Mouse (Mus musculus) MEL (cell line): ENCODE measurements around the gene Rbms3.

ENCODE experiments used
- CHD1 ChIP-seq: IDR thresholded peaks from 2 replicates; pipeline ENCODE4 v1.6.1; 2012; ENCODE audit warnings: low read depth, mild to moderate bottlenecking, inconsistent platforms, low read length, improper control_type of control experiment
- CHD2 ChIP-seq: IDR thresholded peaks from 2 replicates; pipeline ENCODE4 v1.6.1; 2011; ENCODE audit warnings: low read length, improper control_type of control experiment
- CTCF ChIP-seq, 3 experiments: IDR thresholded peaks in 2 of 3; conservative IDR thresholded peaks in 1 of 3; 2 replicates each; pipeline ENCODE4 v1.5.1; 2011 to 2012; ENCODE audit warnings: low read length in 3 of 3, low read depth in 2 of 3, mild to moderate bottlenecking in 2 of 3, improper control_type of control experiment in 1 of 3, inconsistent platforms in 1 of 3, mixed read lengths in 1 of 3, moderate library complexity in 1 of 3; ENCODE audit not compliant: control insufficient read depth in 1 of 3, insufficient read depth in 1 of 3, poor library complexity in 1 of 3, severe bottlenecking in 1 of 3
- GATA1 ChIP-seq: IDR thresholded peaks from 2 replicates; pipeline ENCODE4 v1.6.1; 2011; ENCODE audit warnings: low read depth, low read length, improper control_type of control experiment
- JUND ChIP-seq: IDR thresholded peaks from 2 replicates; pipeline ENCODE4 v1.6.1; 2011; ENCODE audit warnings: low read depth, mild to moderate bottlenecking, improper control_type of control experiment, low read length
- NRF1 ChIP-seq: IDR thresholded peaks from 2 replicates; pipeline ENCODE4 v1.6.1; 2014; ENCODE audit warnings: low read depth, mild to moderate bottlenecking, inconsistent platforms, low read length, improper control_type of control experiment, moderate library complexity; ENCODE audit not compliant: poor library complexity, insufficient read depth, severe bottlenecking
- POLR2A ChIP-seq, 2 experiments: IDR thresholded peaks; 2 replicates each; pipeline ENCODE4 v1.6.1; 2011 to 2012; ENCODE audit warnings: low read length in 2 of 2, mild to moderate bottlenecking in 2 of 2, control low read depth in 1 of 2, improper control_type of control experiment in 1 of 2, low read depth in 1 of 2, moderate library complexity in 1 of 2; ENCODE audit not compliant: control insufficient read depth in 1 of 2, insufficient read depth in 1 of 2, poor library complexity in 1 of 2
- POLR2AphosphoS2 ChIP-seq: IDR thresholded peaks from 2 replicates; pipeline ENCODE4 v1.6.1; 2011; ENCODE audit warnings: low read length, improper control_type of control experiment
- TCF12 ChIP-seq: IDR thresholded peaks from 2 replicates; pipeline ENCODE4 v1.6.1; 2014; ENCODE audit warnings: low read depth, mild to moderate bottlenecking, inconsistent platforms, low read length, improper control_type of control experiment, moderate library complexity
- USF1 ChIP-seq: IDR thresholded peaks from 2 replicates; pipeline ENCODE4 v1.6.1; 2014; ENCODE audit warnings: low read depth, mild to moderate bottlenecking, inconsistent platforms, low read length, improper control_type of control experiment, moderate library complexity
- ZNF384 ChIP-seq: IDR thresholded peaks from 2 replicates; pipeline ENCODE4 v1.6.1; 2012; ENCODE audit warnings: low read depth, mild to moderate bottlenecking, inconsistent platforms, low read length, improper control_type of control experiment

GRCm38 (mm10) chr9:117442611-117443010, 187.1 kb downstream of the Rbms3 start:
- TF ChIP-seq ZNF384 (no peak), NRF1 (no peak), CHD2 (no peak), GATA1 (no peak), POLR2A (IDR thresholded peaks at IDR 0.05; ENCODE audit: control insufficient read depth in 1 of 2, insufficient read depth in 1 of 2, low read depth in 1 of 2, low read length in 2 of 2, poor library complexity in 1 of 2) (no peak), CTCF (IDR thresholded peaks at IDR 0.05 in 2 of 3, conservative IDR thresholded peaks at IDR 0.05 in 1 of 3; ENCODE audit: control insufficient read depth in 1 of 3, insufficient read depth in 1 of 3, low read depth in 2 of 3, low read length in 3 of 3, poor library complexity in 1 of 3, severe bottlenecking in 1 of 3) (no peak), CHD1 (no peak), POLR2AphosphoS2 (no peak), TCF12 (no peak), USF1 (no peak), JUND (no peak)
